Mouse (Mus musculus) thymus, postnatal 0 days (tissue): ENCODE results near the gene Khdrbs1. TPM values are rescaled to one million over a fixed set of nuclear protein-coding genes. Genes with fewer than 3 reads are reported as not detected.
"Not testable (repeated sequence)": the region's sequence is repeated elsewhere in the genome, so short reads cannot be mapped to it uniquely, and the experiment has no call there.

Experiments used
- DNase-seq: peaks from one replicate; pipeline ENCODE4 v3.0.0-alpha.2; 2015; ENCODE audit warnings: low spot score
- polyA plus RNA-seq: library from polyadenylated mRNA; unstranded; fragments of >200 nt; fragmentation: Nextera tagmentation; extraction: Ambion mirVana; gene quantifications from 2 replicates; pipeline ENCODE4 v1.2.1, GENCODE M21; 2015

Gene Khdrbs1
- polyA plus RNA-seq, 1 experiment from 2014 or later: 145 TPM

GRCm38 (mm10) chr4:129746106-129746505 lies 4.0 kb upstream of the Khdrbs1 start:
- no peak for DNase-seq

GRCm38 (mm10) chr4:129743494-129743893 lies 1.4 kb upstream of the Khdrbs1 start:
- no peak for DNase-seq

- no peak for DNase-seq
Measured at GRCm38 (mm10) chr4:129743010-129743390, 897 bp upstream of the Khdrbs1 start.

- no peak for DNase-seq
Measured at GRCm38 (mm10) chr4:129741974-129742231, 200 bp downstream of the Khdrbs1 start.

- peak; percentile 54 for DNase-seq
Measured at GRCm38 (mm10) chr4:129741251-129741973, 691 bp downstream of the Khdrbs1 start.

- no peak for DNase-seq
Measured at GRCm38 (mm10) chr4:129739111-129739645, 2.9 kb downstream of the Khdrbs1 start.

- no peak for DNase-seq
Measured at GRCm38 (mm10) chr4:129736173-129736572, 5.9 kb downstream of the Khdrbs1 start.

GRCm38 (mm10) chr4:129735485-129735884 lies 6.6 kb downstream of the Khdrbs1 start:
- not testable (repeated sequence) for DNase-seq

- DNase-seq: no peak
Measured at GRCm38 (mm10) chr4:129731423-129731822, 10.7 kb downstream of the Khdrbs1 start.

GRCm38 (mm10) chr4:129716310-129716709 lies 25.8 kb downstream of the Khdrbs1 start:
- no peak for DNase-seq

GRCm38 (mm10) chr4:129709486-129710129 lies 32.5 kb downstream of the Khdrbs1 start:
- no peak for DNase-seq

GRCm38 (mm10) chr4:129706750-129707149 lies 35.4 kb downstream of the Khdrbs1 start:
- DNase-seq: no peak

GRCm38 (mm10) chr4:129702454-129702853 lies 39.6 kb downstream of the Khdrbs1 start:
- no peak for DNase-seq

- DNase-seq: peak; percentile 90
Measured at GRCm38 (mm10) chr4:129701503-129702377, 40.4 kb downstream of the Khdrbs1 start.

GRCm38 (mm10) chr4:129700661-129701060 lies 41.4 kb downstream of the Khdrbs1 start:
- DNase-seq: not testable (repeated sequence)

GRCm38 (mm10) chr4:129700216-129700615 lies 41.9 kb downstream of the Khdrbs1 start:
- DNase-seq: no peak

GRCm38 (mm10) chr4:129697191-129697590 lies 44.9 kb downstream of the Khdrbs1 start:
- DNase-seq: no peak

GRCm38 (mm10) chr4:129696158-129696985 lies 45.7 kb downstream of the Khdrbs1 start, which contains the start of gene Tmem39b:
TSS of gene Tmem39b (minus strand) at chr4:129696838.
- DNase-seq: peak; percentile 92

GRCm38 (mm10) chr4:129695815-129696157 lies 46.3 kb downstream of the Khdrbs1 start:
- no peak for DNase-seq

GRCm38 (mm10) chr4:129684531-129684930 lies 57.6 kb downstream of the Khdrbs1 start:
- no peak for DNase-seq

- DNase-seq: no peak
Measured at GRCm38 (mm10) chr4:129683901-129684493, 58.1 kb downstream of the Khdrbs1 start.
